Mouse (Mus musculus) kidney, adult 2 months (tissue): ENCODE data around the gene Krt19. TPM values are rescaled to one million over a fixed set of nuclear protein-coding genes. Genes with fewer than 3 reads are reported as not detected.

ENCODE experiments used
- DNase-seq: peaks from one replicate; pipeline ENCODE4 v3.0.0; 2021
- H3K27ac ChIP-seq: fragments of 200-500 bp; 2 replicates; pipeline ENCODE4 v1.5.1; 2012; ENCODE audit warnings: low read depth, low read length, control low read depth, inconsistent platforms; ENCODE audit not compliant: insufficient read depth
- H3K27me3 ChIP-seq: fragments of 200-500 bp; replicated peaks from 2 replicates; pipeline ENCODE4 v1.6.1; 2012; ENCODE audit warnings: mild to moderate bottlenecking, moderate library complexity, low read length, inconsistent platforms; ENCODE audit not compliant: control insufficient read depth, insufficient read depth
- H3K36me3 ChIP-seq: fragments of 200-500 bp; 2 replicates; pipeline ENCODE4 v1.6.1; 2012; ENCODE audit warnings: mild to moderate bottlenecking, moderate library complexity, low read length, inconsistent platforms; ENCODE audit not compliant: control insufficient read depth, insufficient read depth
- H3K4me1 ChIP-seq: fragments of 200-500 bp; 2 replicates; pipeline ENCODE4 v1.6.1; 2011; ENCODE audit warnings: low read length; ENCODE audit not compliant: control insufficient read depth, insufficient read depth
- H3K4me3 ChIP-seq: fragments of 200-500 bp; 2 replicates; pipeline ENCODE4 v1.5.1; 2011; ENCODE audit warnings: mild to moderate bottlenecking, low read depth, low read length, control low read depth; ENCODE audit not compliant: insufficient read depth
- CTCF ChIP-seq: fragments of 200-500 bp; conservative IDR thresholded peaks from 2 replicates; pipeline ENCODE4 v1.5.1; 2011; ENCODE audit warnings: low read depth, mild to moderate bottlenecking, control low read depth, low read length, moderate library complexity, mixed read lengths; ENCODE audit not compliant: insufficient read depth, insufficient read length
- POLR2A ChIP-seq: fragments of 200-500 bp; IDR thresholded peaks from one replicate; pipeline ENCODE4 v1.6.1; 2011; ENCODE audit warnings: low read depth, low read length, control low read depth
- WGBS: fragments of 180-500 bp; shearing (Covaris S2); methylation state at CpG from one replicate; pipeline ENCODE4 v1.1.7; 2018; 5-methylcytosine and 5-hydroxymethylcytosine counted together
- polyA plus RNA-seq: library from polyadenylated mRNA; depleted of rRNA; stranded (reverse); fragments of >200 nt; gene quantifications from 2 replicates; pipeline ENCODE4 v1.2.3, GENCODE M21; 2012

The Krt19 gene
- polyA plus RNA-seq, 1 experiment: 13.0 TPM

DNA sequence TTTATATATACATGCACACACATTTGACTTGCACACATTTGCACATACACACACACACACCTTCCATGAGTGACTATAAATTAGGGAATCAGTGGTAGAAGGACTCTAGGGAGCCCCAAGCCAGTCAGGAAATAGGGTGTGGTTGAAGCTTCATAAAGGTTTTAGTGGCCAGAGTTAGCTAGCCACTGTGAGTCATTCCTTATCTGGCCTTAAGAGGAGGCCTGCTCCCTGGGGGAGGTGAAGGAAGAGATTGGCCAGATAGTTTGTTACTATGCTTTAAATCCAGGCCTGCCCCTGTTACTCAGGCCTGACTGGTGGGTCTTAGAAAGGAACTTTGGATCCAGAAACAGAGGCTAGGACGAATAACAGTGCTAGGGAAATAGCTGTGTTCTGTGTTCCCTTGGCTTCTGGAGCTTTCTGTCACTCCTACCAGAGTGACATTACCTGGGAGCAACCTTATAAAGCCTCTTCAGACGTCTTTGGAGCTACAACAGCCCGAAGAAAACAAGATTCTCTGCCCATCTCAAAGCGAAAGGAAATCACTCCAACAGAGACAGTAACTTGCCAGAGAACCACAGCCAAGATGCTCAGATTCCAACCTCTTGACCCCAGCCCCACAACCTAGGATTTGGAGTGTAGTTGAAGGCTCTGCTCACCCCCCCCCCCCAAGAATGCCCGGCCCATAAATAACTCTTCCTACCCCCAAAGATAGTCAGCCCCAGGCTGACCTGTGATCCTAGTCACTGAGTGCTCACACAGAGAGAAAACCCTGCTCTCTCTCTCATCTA, 705 bp downstream of the Krt19 start:
- Histone ChIP-seq H3K27ac (no peak overlapping the region), H3K4me3 (no peak overlapping the region), H3K4me1 (no peaks in the 10 kb centered on the region), H3K36me3 (no peaks in the 10 kb centered on the region), H3K27me3 (no peaks in the 10 kb centered on the region)
- 60% methylated on average over 5 of the region's 5 CpGs for WGBS
- DNase-seq: no peak
- no peak for TF ChIP-seq CTCF

DNA sequence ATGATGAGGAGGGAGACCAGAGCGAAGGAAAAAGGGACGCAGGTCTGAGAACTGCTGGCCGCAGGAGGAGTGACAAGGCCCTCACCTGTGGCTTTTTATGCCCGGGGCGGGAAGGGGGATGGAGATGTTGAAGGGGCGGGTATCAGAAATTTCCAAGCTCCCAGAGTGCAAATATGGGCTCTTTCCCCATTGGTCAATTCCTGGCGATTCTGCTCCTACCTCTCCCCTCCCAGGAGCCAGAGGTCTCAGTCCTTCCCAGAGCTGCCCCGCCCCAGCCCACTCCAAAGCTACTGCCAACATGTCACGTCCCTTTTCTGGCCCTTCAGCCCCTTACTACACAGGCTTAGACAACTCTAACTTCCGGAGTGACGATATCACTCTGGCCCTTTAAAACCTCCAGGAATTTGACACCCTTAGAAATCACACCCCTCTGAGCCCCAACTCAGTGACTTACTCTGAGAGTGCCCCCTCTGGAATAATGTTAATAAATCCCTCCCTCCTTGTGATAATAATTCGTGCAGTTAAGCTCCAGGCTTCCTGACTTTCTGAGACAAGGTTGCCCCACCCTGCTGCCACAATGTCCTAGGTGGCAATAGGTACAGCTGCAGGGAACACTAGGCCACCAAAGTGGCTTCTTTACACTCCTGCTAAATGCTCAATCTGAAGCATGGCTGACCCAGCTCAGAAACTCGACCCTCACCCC, 2.5 kb downstream of the Krt19 start:
- H3K4me1 ChIP-seq: no peaks in the 10 kb centered on the region
- no peaks in the 10 kb centered on the region for H3K27me3 ChIP-seq
- no peak overlapping the region for H3K27ac ChIP-seq
- peak overlapping the region; percentile 37; the same call in 1 of the 2 replicates for H3K4me3 ChIP-seq
- 14% methylated on average over 13 of the region's 13 CpGs for WGBS
- DNase-seq: peak; percentile 18
- H3K36me3 ChIP-seq: no peaks in the 10 kb centered on the region
- TF ChIP-seq POLR2A (no peak), CTCF (no peak)

DNA sequence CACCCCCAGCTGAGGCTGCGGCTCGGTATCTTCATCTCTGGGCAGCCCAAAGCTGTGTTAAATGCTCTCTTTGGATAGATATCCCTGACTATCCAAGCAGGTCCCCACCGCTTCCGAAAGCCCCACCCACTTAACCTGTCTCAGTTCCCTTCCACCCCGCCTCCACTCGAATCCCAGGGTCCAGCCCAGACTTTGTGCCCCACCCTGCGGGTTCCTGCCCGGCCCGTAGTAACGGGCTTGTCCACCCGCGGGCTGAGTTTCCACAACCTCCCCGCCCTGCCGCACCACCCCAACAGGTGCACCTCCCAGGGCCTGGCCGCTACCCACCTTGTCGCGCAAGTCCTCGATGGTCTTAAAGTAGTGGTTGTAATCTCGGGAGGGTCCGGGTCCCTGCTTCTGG, 3.4 kb downstream of the Krt19 start:
- H3K4me3 ChIP-seq: peak overlapping the region; percentile 37; the same call in 1 of the 2 replicates
- H3K36me3 ChIP-seq: no peaks in the 10 kb centered on the region
- no peak overlapping the region for H3K27ac ChIP-seq
- no peak for DNase-seq
- no peaks in the 10 kb centered on the region for H3K27me3 ChIP-seq
- TF ChIP-seq CTCF (no peak), POLR2A (no peak)
- H3K4me1 ChIP-seq: no peaks in the 10 kb centered on the region
- 2% methylated on average over 20 of the region's 20 CpGs for WGBS

DNA sequence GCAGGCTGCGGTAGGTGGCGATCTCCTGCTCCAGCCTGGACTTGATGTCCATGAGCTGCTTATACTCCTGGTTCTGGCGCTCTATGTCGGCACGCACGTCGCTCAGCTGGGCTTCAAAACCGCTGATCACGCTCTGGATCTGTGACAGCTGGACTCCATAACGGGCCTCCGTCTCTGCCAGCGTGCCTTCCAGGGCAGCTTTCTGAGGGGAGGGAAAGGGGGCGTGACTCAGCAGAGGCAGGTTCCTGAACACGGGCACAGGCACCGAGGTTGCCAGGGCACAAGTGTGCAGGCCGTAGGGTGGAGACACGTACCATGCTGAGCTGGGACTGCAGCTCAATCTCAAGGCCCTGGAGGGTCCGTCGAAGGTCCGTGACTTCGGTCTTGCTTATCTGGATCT, 7.5 kb downstream of the Krt19 start:
- Histone ChIP-seq H3K27ac (no peak overlapping the region), H3K4me3 (no peak overlapping the region)

DNA sequence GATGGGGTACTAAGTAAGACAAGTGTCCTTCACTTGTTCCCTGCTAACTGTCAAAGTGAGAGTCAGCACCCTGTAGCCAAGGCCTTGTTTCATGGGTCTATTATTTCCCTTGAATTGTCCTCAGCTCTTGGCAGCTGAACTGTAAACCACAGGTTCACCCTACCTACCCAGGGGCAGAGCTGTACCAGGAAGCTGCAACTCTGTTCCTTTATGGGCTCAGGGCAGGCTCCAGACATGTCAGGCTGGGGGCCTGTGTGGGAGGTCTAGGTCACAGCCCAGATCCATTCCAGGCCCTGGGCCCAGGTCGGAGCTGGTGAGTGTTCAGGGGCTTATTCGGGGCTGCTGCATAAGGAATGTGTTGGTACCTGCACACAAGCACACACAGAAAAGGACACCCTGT, 9.1 kb downstream of the Krt19 start:
- no peaks in the 10 kb centered on the region for H3K27me3 ChIP-seq
- TF ChIP-seq POLR2A (no peak), CTCF (no peak)
- no peaks in the 10 kb centered on the region for H3K36me3 ChIP-seq
- H3K4me1 ChIP-seq: no peaks in the 10 kb centered on the region
- H3K4me3 ChIP-seq: no peak overlapping the region
- no peak overlapping the region for H3K27ac ChIP-seq
- no peak for DNase-seq
- 39% methylated on average over 2 of the region's 2 CpGs for WGBS

More for the DNA sequence above, 7.5 kb downstream of the Krt19 start:
- Histone ChIP-seq H3K27me3 (no peaks in the 10 kb centered on the region), H3K4me1 (no peaks in the 10 kb centered on the region), H3K36me3 (no peaks in the 10 kb centered on the region)
- WGBS: 60% methylated on average over 21 of the region's 21 CpGs
- peak; percentile 33 for DNase-seq
- TF ChIP-seq POLR2A: no peak
- TF ChIP-seq CTCF: no peak

DNA sequence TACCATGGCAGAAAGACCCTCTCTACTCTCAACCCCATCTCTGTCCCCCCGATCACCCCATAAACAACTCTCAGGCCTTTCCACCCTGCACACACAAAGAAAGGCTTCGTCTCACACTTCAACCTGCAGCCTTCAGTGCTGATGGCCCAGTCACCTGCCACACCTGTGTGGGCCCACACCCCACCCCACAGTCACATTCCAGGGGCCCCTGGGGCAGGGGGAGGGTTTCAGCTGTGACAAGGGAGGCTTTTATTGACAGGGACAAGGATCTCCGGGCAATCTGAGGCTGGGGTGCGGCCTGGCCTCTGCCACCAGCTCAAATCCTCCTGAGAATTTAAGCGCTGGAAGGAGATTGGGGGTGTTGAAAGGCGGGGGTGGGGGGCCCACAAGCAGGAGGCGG, 9.7 kb downstream of the Krt19 start:
- Histone ChIP-seq H3K27ac (no peak overlapping the region), H3K27me3 (no peaks in the 10 kb centered on the region), H3K4me1 (no peaks in the 10 kb centered on the region), H3K4me3 (no peak overlapping the region), H3K36me3 (no peaks in the 10 kb centered on the region)
- no peak for TF ChIP-seq POLR2A
- TF ChIP-seq CTCF: no peak
- 87% methylated on average over 7 of the region's 7 CpGs for WGBS
- no peak for DNase-seq

DNA sequence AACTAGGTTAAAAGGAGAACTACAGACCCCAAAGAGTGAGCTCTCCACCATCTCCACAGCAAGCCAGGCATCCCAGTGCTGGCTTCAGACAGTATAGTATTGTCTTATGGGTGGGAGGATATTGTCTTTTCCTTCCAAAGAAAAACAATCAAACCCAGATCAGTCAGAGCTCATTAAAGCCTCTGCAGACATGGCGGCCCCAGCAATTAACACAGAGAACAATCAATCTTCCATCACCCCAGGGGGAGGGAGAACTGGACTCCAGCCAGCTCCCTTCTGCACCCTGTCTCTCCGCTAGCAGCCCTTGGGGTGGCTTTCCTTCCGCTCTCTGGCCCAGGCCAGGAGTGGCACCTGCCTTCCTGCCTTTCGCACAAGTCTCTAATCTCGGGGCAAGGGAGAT, 10.8 kb downstream of the Krt19 start:
- H3K4me3 ChIP-seq: no peak overlapping the region
- no peaks in the 10 kb centered on the region for H3K27me3 ChIP-seq
- 38% methylated on average over 5 of the region's 5 CpGs for WGBS
- no peak overlapping the region for H3K27ac ChIP-seq
- H3K36me3 ChIP-seq: no peaks in the 10 kb centered on the region
- H3K4me1 ChIP-seq: no peaks in the 10 kb centered on the region
- TF ChIP-seq CTCF: no peak
- no peak for TF ChIP-seq POLR2A
- no peak for DNase-seq
